24 mouse cellular contexts compared by ENCODE assay signal in genomic region chr17:56194765-56195164, GRCm38 (mm10). TPM values are rescaled to one million over a fixed set of nuclear protein-coding genes. Genes with fewer than 3 reads are reported as not detected.
A peak's percentile ranks its signal among the peaks of the same experiment; 100 is the strongest.
DNase-seq lines count a peak whose midpoint lies in the region; ATAC-seq and TF ChIP-seq lines count a peak whose summit lies in the region.
"Had no signal": no experiment of that assay in that cellular context is flagged by ENCODE, and none has a peak within 500 bp of the region (broad histone marks: within the 10 kb centered on the region; RNA-seq: fewer than 3 reads in every experiment).

No protein-coding gene starts in this region.

- no peak overlapping the region for H3K9ac ChIP-seq in liver, embryonic 12.5 days
- H3K9ac ChIP-seq in liver, embryonic 11.5 days (ENCODE audit: low read depth, low read length), result no peak overlapping the region
- H3K9ac ChIP-seq in stomach, postnatal 0 days (ENCODE audit: low read length), result no peak overlapping the region
- H3K9ac ChIP-seq: heart, embryonic 12.5 days; hindbrain, embryonic 12.5 days; limb, embryonic 15.5 days; midbrain, embryonic 15.5 days had no signal

- H3K4me3 ChIP-seq in liver, embryonic 12.5 days, result no peak overlapping the region
- no peak overlapping the region for H3K4me3 ChIP-seq in liver, embryonic 11.5 days (ENCODE audit: low read depth, low read length)
- H3K4me3 ChIP-seq in stomach, postnatal 0 days (ENCODE audit: low read depth, low read length), result no peak overlapping the region
- H3K4me3 ChIP-seq: embryonic facial prominence, embryonic 10.5 days; heart, embryonic 12.5 days; hindbrain, embryonic 12.5 days; limb, embryonic 15.5 days; megakaryocyte, embryonic 14.5 days; midbrain, embryonic 15.5 days; myocyte had no signal

- H3K4me2 ChIP-seq in liver, embryonic 12.5 days, result no peak overlapping the region
- no peak overlapping the region for H3K4me2 ChIP-seq in liver, embryonic 11.5 days
- H3K4me2 ChIP-seq in stomach, postnatal 0 days (replicated peaks; ENCODE audit: low read depth), result no peak overlapping the region
- H3K4me2 ChIP-seq: heart, embryonic 12.5 days; hindbrain, embryonic 12.5 days; limb, embryonic 15.5 days; midbrain, embryonic 15.5 days had no signal

- 83% methylated on average over 13 of the region's 13 CpGs for WGBS in liver, embryonic 12.5 days (ENCODE audit: insufficient replicate concordance)
- WGBS in liver, embryonic 11.5 days, result 86% methylated on average over 13 of the region's 13 CpGs
- WGBS in stomach, postnatal 0 days, result 66% methylated on average over 13 of the region's 13 CpGs

- no peaks in the 10 kb centered on the region for H3K9me3 ChIP-seq in liver, embryonic 12.5 days (replicated peaks)
- H3K9me3 ChIP-seq in liver, embryonic 11.5 days (ENCODE audit: control insufficient read depth, low read length), result no peaks in the 10 kb centered on the region
- H3K9me3 ChIP-seq in stomach, postnatal 0 days (ENCODE audit: control insufficient read depth, low read length), result no peaks in the 10 kb centered on the region
- H3K9me3 ChIP-seq: hindbrain, embryonic 12.5 days; limb, embryonic 15.5 days; midbrain, embryonic 15.5 days had no signal

- no peak overlapping the region for H3K27ac ChIP-seq in liver, embryonic 12.5 days
- H3K27ac ChIP-seq in liver, embryonic 11.5 days (ENCODE audit: low read depth, low read length), result no peak overlapping the region
- no peak overlapping the region for H3K27ac ChIP-seq in stomach, postnatal 0 days (replicated peaks)
- H3K27ac ChIP-seq: embryonic facial prominence, embryonic 10.5 days; hindbrain, embryonic 12.5 days; limb, embryonic 15.5 days; midbrain, embryonic 15.5 days had no signal

- H3K4me1 ChIP-seq in liver, embryonic 12.5 days, result no peaks in the 10 kb centered on the region
- no peaks in the 10 kb centered on the region for H3K4me1 ChIP-seq in liver, embryonic 11.5 days (replicated peaks; ENCODE audit: control insufficient read depth, insufficient read depth, low read length)
- H3K4me1 ChIP-seq in stomach, postnatal 0 days (replicated peaks; ENCODE audit: control insufficient read depth, insufficient read depth), result no peaks in the 10 kb centered on the region
- H3K4me1 ChIP-seq: embryonic facial prominence, embryonic 10.5 days; heart, embryonic 12.5 days; hindbrain, embryonic 12.5 days; limb, embryonic 15.5 days; megakaryocyte, embryonic 14.5 days; midbrain, embryonic 15.5 days had no signal

- no peaks in the 10 kb centered on the region for H3K27me3 ChIP-seq in liver, embryonic 12.5 days (replicated peaks)
- H3K27me3 ChIP-seq in liver, embryonic 11.5 days (replicated peaks; ENCODE audit: control insufficient read depth, insufficient read depth, low read length), result no peaks in the 10 kb centered on the region
- no peaks in the 10 kb centered on the region for H3K27me3 ChIP-seq in stomach, postnatal 0 days (ENCODE audit: control insufficient read depth, insufficient read depth, low read length)
- H3K27me3 ChIP-seq: heart, embryonic 12.5 days; hindbrain, embryonic 12.5 days; limb, embryonic 15.5 days; megakaryocyte, embryonic 14.5 days; midbrain, embryonic 15.5 days had no signal

- DNase-seq in liver, embryonic 11.5 days (ENCODE audit: low spot score), result no peak
- DNase-seq in kidney, adult 9 months, result peak; percentile 55
- DNase-seq in kidney, postnatal 36 days, result peak; percentile 37 to 67
- DNase-seq in stomach, postnatal 0 days (ENCODE audit: low spot score), result no peak
- DNase-seq in left cerebral cortex, adult 11 months (ENCODE audit: low spot score), result no peak
- no peak for DNase-seq in layer of hippocampus, adult 8-10 months (ENCODE audit: low spot score in 2 of 2)
- no peak for DNase-seq in adrenal gland, adult 8-10 months
- DNase-seq: B cell, adult 2 months; cerebellum, adult 9-10 months; gastrocnemius, postnatal 10 days; heart, adult 11 months; heart, postnatal 14 days; layer of hippocampus, postnatal 36 days; lung, postnatal 14 days; thymus, postnatal 14 days had no signal

- H3K36me3 ChIP-seq in liver, embryonic 12.5 days, result peaks cover 95% of the 10 kb centered on the region
- peaks cover 50% of the 10 kb centered on the region for H3K36me3 ChIP-seq in liver, embryonic 11.5 days (ENCODE audit: control insufficient read depth, insufficient read depth, low read length)
- H3K36me3 ChIP-seq in stomach, postnatal 0 days (ENCODE audit: control insufficient read depth, insufficient read depth, low read length), result peaks cover 26% of the 10 kb centered on the region

- TF ChIP-seq CTCF in stomach, postnatal 0 days (IDR thresholded peaks at IDR 0.05; ENCODE audit: low read depth), result no peak

- no peak for TF ChIP-seq EP300 in stomach, postnatal 0 days (optimal IDR thresholded peaks at IDR 0.05)

- ATAC-seq in liver, embryonic 12.5 days, result peak; percentile 27; the same call in 1 of the 2 replicates
- no peak for ATAC-seq in liver, embryonic 11.5 days (replicated peaks; ENCODE audit: low FRiP score)
- ATAC-seq in stomach, postnatal 0 days (ENCODE audit: low FRiP score, low TSS enrichment), result 0 out of 2 replicates have a peak, but pooled peaks have one; percentile 10
- ATAC-seq: forebrain, embryonic 14.5 days; midbrain, embryonic 15.5 days had no signal

RNA-seq across cellular contexts. Expression of gene Mydgf, which starts 11.0 kb away (rescaled TPM):
- 66.2 and 71.0 TPM in 2 replicates for polyA plus RNA-seq in liver, embryonic 12.5 days (2016; fragmentation: Nextera tagmentation; extraction: Ambion mirVana)
- polyA plus RNA-seq in liver, embryonic 11.5 days (2014; fragmentation: Nextera tagmentation; extraction: Ambion mirVana), result 98.7 and 102 TPM in 2 replicates
- polyA plus RNA-seq in stomach, postnatal 0 days (2015; fragmentation: Nextera tagmentation; extraction: Ambion mirVana), result 77.0 and 83.0 TPM in 2 replicates
- total RNA-seq in layer of hippocampus, adult 8-10 months (2022), result 10 to 100 TPM; 34.7 to 42.6 (median 40.1) TPM
- total RNA-seq in adrenal gland, adult 8-10 months (2022), result 10 to 100 TPM; 49.4 to 62.3 (median 54.2) TPM

RNA-seq across cellular contexts. Expression of gene Dpp9, which starts 23.9 kb away (rescaled TPM):
- polyA plus RNA-seq in liver, embryonic 12.5 days (2016; fragmentation: Nextera tagmentation; extraction: Ambion mirVana), result 27.1 and 28.5 TPM in 2 replicates
- polyA plus RNA-seq in liver, embryonic 11.5 days (2014; fragmentation: Nextera tagmentation; extraction: Ambion mirVana), result 38.8 and 39.6 TPM in 2 replicates
- polyA plus RNA-seq in stomach, postnatal 0 days (2015; fragmentation: Nextera tagmentation; extraction: Ambion mirVana), result 13.8 and 14.0 TPM in 2 replicates
- total RNA-seq in layer of hippocampus, adult 8-10 months (2022), result 10 to 100 TPM; 54.5 to 65.5 (median 60.5) TPM
- total RNA-seq in adrenal gland, adult 8-10 months (2022), result 10 to 100 TPM; 35.6 to 41.4 (median 39.6) TPM

RNA-seq across cellular contexts. Expression of gene Tnfaip8l1, which starts 32.5 kb away (rescaled TPM):
- 3.7 TPM in 2 replicates for polyA plus RNA-seq in liver, embryonic 12.5 days (2016; fragmentation: Nextera tagmentation; extraction: Ambion mirVana)
- 6.8 and 7.5 TPM in 2 replicates for polyA plus RNA-seq in liver, embryonic 11.5 days (2014; fragmentation: Nextera tagmentation; extraction: Ambion mirVana)
- 4.4 and 5.2 TPM in 2 replicates for polyA plus RNA-seq in stomach, postnatal 0 days (2015; fragmentation: Nextera tagmentation; extraction: Ambion mirVana)
- total RNA-seq in layer of hippocampus, adult 8-10 months (2022), result 1 to 10 TPM; 5.3 to 6.4 (median 5.9) TPM
- total RNA-seq in adrenal gland, adult 8-10 months (2022), result 1 to 10 TPM; 2.2 to 4.2 (median 3.8) TPM

RNA-seq across cellular contexts. Expression of gene Sema6b, which starts 54.6 kb away (rescaled TPM):
- polyA plus RNA-seq in liver, embryonic 12.5 days (2016; fragmentation: Nextera tagmentation; extraction: Ambion mirVana), result 1.5 and 1.7 TPM in 2 replicates
- polyA plus RNA-seq in liver, embryonic 11.5 days (2014; fragmentation: Nextera tagmentation; extraction: Ambion mirVana), result 1.4 and 1.5 TPM in 2 replicates
- 0.31 and 0.39 TPM in 2 replicates for polyA plus RNA-seq in stomach, postnatal 0 days (2015; fragmentation: Nextera tagmentation; extraction: Ambion mirVana)
- total RNA-seq in layer of hippocampus, adult 8-10 months (2022), result 100 to 1,000 TPM; 116 to 118 (median 117) TPM
- 10 to 100 TPM in 2 of 4 experiments, 1 to 10 TPM in 2; 6.6 to 12.7 (median 10.9) TPM for total RNA-seq in adrenal gland, adult 8-10 months (2022)

Comparison
In these comparisons a context has a peak if more than half of its experiments do, and no peak if none do; other contexts are left out.
1. DNase-seq: peak in kidney, adult 9 months (single experiment) and kidney, postnatal 36 days (2 of 2); none in liver, embryonic 11.5 days (single experiment), stomach, postnatal 0 days (single experiment), left cerebral cortex, adult 11 months (single experiment), layer of hippocampus, adult 8-10 months (0 of 2) and adrenal gland, adult 8-10 months (single experiment).